Mouse (Mus musculus): ENCODE measurements at regions not wholly inside any gene's neighbourhood (a gene's known extent, or its start where the extent isn't known, plus 50 kb on each side); places are given as distances from the start of the nearest gene placed in this dataset.

- Histone ChIP-seq H3K4me2 (ENCODE audit: low read depth, low read length) (no peak overlapping the region), H3K36me3 (replicated peaks; ENCODE audit: control insufficient read depth, insufficient read depth, low read length) (no peaks in the 10 kb centered on the region), H3K4me3 (ENCODE audit: low read depth, low read length) (no peak overlapping the region), H3K9me3 (replicated peaks; ENCODE audit: control insufficient read depth, low read length) (no peaks in the 10 kb centered on the region), H3K9ac (replicated peaks; ENCODE audit: low read depth, low read length) (no peak overlapping the region), H3K27ac (ENCODE audit: low read depth) (no peak overlapping the region), H3K27me3 (ENCODE audit: control insufficient read depth, insufficient read depth, low read length) (no peaks in the 10 kb centered on the region), H3K4me1 (ENCODE audit: control insufficient read depth, insufficient read depth) (0 out of 2 replicates have a peak, but pooled peaks cover 4% of the 10 kb centered on the region)
- no peak for DNase-seq (ENCODE audit: low spot score)
- TF ChIP-seq EP300 (IDR thresholded peaks at IDR 0.05; ENCODE audit: low read depth) (no peak), CTCF (IDR thresholded peaks at IDR 0.05; ENCODE audit: low read depth) (no peak)
- WGBS, result 57% methylated on average over 3 of the region's 3 CpGs
- ATAC-seq (ENCODE audit: insufficient read depth, low read depth), result no peak
Measured at GRCm38 (mm10) chr12:119054560-119054959, 88.3 kb upstream of the Abcb5 start.

GRCm38 (mm10) chr12:119051692-119052379 lies 85.6 kb upstream of the Abcb5 start:
- 32% methylated on average over 2 of the region's 2 CpGs for WGBS
- H3K27me3 ChIP-seq (ENCODE audit: control insufficient read depth, insufficient read depth, low read length), result no peaks in the 10 kb centered on the region
- TF ChIP-seq CTCF (IDR thresholded peaks at IDR 0.05; ENCODE audit: low read depth) (no peak), EP300 (IDR thresholded peaks at IDR 0.05; ENCODE audit: low read depth) (no peak)
- DNase-seq (ENCODE audit: low spot score) (no peak), ATAC-seq (ENCODE audit: insufficient read depth, low read depth) (no peak; the same call in 1 of the 2 replicates)
- no peak overlapping the region for H3K4me2 ChIP-seq (ENCODE audit: low read depth, low read length)
- H3K4me3 ChIP-seq (ENCODE audit: low read depth, low read length), result no peak overlapping the region
- H3K9ac ChIP-seq (replicated peaks; ENCODE audit: low read depth, low read length), result no peak overlapping the region
- H3K9me3 ChIP-seq (replicated peaks; ENCODE audit: control insufficient read depth, low read length), result no peaks in the 10 kb centered on the region
- 0 out of 2 replicates have a peak overlapping the region, but pooled peaks have one; percentile 32 for H3K27ac ChIP-seq (ENCODE audit: low read depth)
- 0 out of 2 replicates have a peak, but pooled peaks cover 4% of the 10 kb centered on the region for H3K4me1 ChIP-seq (ENCODE audit: control insufficient read depth, insufficient read depth)
- H3K36me3 ChIP-seq (replicated peaks; ENCODE audit: control insufficient read depth, insufficient read depth, low read length), result no peaks in the 10 kb centered on the region

- TF ChIP-seq CTCF (IDR thresholded peaks at IDR 0.05; ENCODE audit: low read depth) (no peak), EP300 (IDR thresholded peaks at IDR 0.05; ENCODE audit: low read depth) (no peak)
- Histone ChIP-seq H3K4me3 (ENCODE audit: low read depth, low read length) (no peak overlapping the region), H3K9me3 (replicated peaks; ENCODE audit: control insufficient read depth, low read length) (no peaks in the 10 kb centered on the region), H3K27ac (ENCODE audit: low read depth) (no peak overlapping the region), H3K27me3 (ENCODE audit: control insufficient read depth, insufficient read depth, low read length) (no peaks in the 10 kb centered on the region), H3K4me1 (ENCODE audit: control insufficient read depth, insufficient read depth) (no peaks in the 10 kb centered on the region), H3K36me3 (replicated peaks; ENCODE audit: control insufficient read depth, insufficient read depth, low read length) (no peaks in the 10 kb centered on the region), H3K9ac (replicated peaks; ENCODE audit: low read depth, low read length) (no peak overlapping the region), H3K4me2 (ENCODE audit: low read depth, low read length) (no peak overlapping the region)
- ATAC-seq (ENCODE audit: insufficient read depth, low read depth) (no peak), DNase-seq (ENCODE audit: low spot score) (no peak)
- 97% methylated on average over 3 of the region's 3 CpGs for WGBS
Measured at GRCm38 (mm10) chr12:119038306-119038705, 72.1 kb upstream of the Abcb5 start.

GRCm38 (mm10) chr12:119034828-119035227 lies 68.6 kb upstream of the Abcb5 start:
- 86% methylated on average over 4 of the region's 4 CpGs for WGBS

GRCm38 (mm10) chr12:119028711-119029110 lies 62.5 kb upstream of the Abcb5 start:
- H3K4me1 ChIP-seq (ENCODE audit: control insufficient read depth, insufficient read depth), result no peaks in the 10 kb centered on the region; the same call in 1 of the 2 replicates
- H3K4me2 ChIP-seq (ENCODE audit: low read depth, low read length), result no peak overlapping the region
- ATAC-seq (ENCODE audit: insufficient read depth, low read depth) (no peak), DNase-seq (ENCODE audit: low spot score) (no peak)
- no peaks in the 10 kb centered on the region for H3K36me3 ChIP-seq (replicated peaks; ENCODE audit: control insufficient read depth, insufficient read depth, low read length)
- 87% methylated on average over 2 of the region's 2 CpGs for WGBS
- no peak overlapping the region for H3K4me3 ChIP-seq (ENCODE audit: low read depth, low read length)
- H3K9me3 ChIP-seq (replicated peaks; ENCODE audit: control insufficient read depth, low read length), result no peaks in the 10 kb centered on the region
- H3K27ac ChIP-seq (ENCODE audit: low read depth), result no peak overlapping the region
- no peak for TF ChIP-seq EP300 (IDR thresholded peaks at IDR 0.05; ENCODE audit: low read depth)
- no peak for TF ChIP-seq CTCF (IDR thresholded peaks at IDR 0.05; ENCODE audit: low read depth)
- no peak overlapping the region for H3K9ac ChIP-seq (replicated peaks; ENCODE audit: low read depth, low read length)
- no peaks in the 10 kb centered on the region for H3K27me3 ChIP-seq (ENCODE audit: control insufficient read depth, insufficient read depth, low read length)

More at GRCm38 (mm10) chr12:119034828-119035227, 68.6 kb upstream of the Abcb5 start:
- Histone ChIP-seq H3K9ac (replicated peaks; ENCODE audit: low read depth, low read length) (no peak overlapping the region), H3K4me2 (ENCODE audit: low read depth, low read length) (no peak overlapping the region), H3K36me3 (replicated peaks; ENCODE audit: control insufficient read depth, insufficient read depth, low read length) (no peaks in the 10 kb centered on the region), H3K27ac (ENCODE audit: low read depth) (no peak overlapping the region), H3K4me1 (ENCODE audit: control insufficient read depth, insufficient read depth) (no peaks in the 10 kb centered on the region), H3K27me3 (ENCODE audit: control insufficient read depth, insufficient read depth, low read length) (no peaks in the 10 kb centered on the region), H3K4me3 (ENCODE audit: low read depth, low read length) (no peak overlapping the region), H3K9me3 (replicated peaks; ENCODE audit: control insufficient read depth, low read length) (no peaks in the 10 kb centered on the region)
- no peak for ATAC-seq (ENCODE audit: insufficient read depth, low read depth)
- TF ChIP-seq CTCF (IDR thresholded peaks at IDR 0.05; ENCODE audit: low read depth) (no peak), EP300 (IDR thresholded peaks at IDR 0.05; ENCODE audit: low read depth) (no peak)
- no peak for DNase-seq (ENCODE audit: low spot score)

GRCm38 (mm10) chr12:119028161-119028560 lies 61.9 kb upstream of the Abcb5 start:
- no peaks in the 10 kb centered on the region for H3K9me3 ChIP-seq (replicated peaks; ENCODE audit: control insufficient read depth, low read length)
- no peak overlapping the region for H3K4me2 ChIP-seq (ENCODE audit: low read depth, low read length)
- TF ChIP-seq CTCF (IDR thresholded peaks at IDR 0.05; ENCODE audit: low read depth) (no peak), EP300 (IDR thresholded peaks at IDR 0.05; ENCODE audit: low read depth) (no peak)
- no peaks in the 10 kb centered on the region; the same call in 1 of the 2 replicates for H3K4me1 ChIP-seq (ENCODE audit: control insufficient read depth, insufficient read depth)
- H3K27ac ChIP-seq (ENCODE audit: low read depth), result no peak overlapping the region
- 88% methylated on average over 2 of the region's 2 CpGs for WGBS
- no peaks in the 10 kb centered on the region for H3K27me3 ChIP-seq (ENCODE audit: control insufficient read depth, insufficient read depth, low read length)
- H3K36me3 ChIP-seq (replicated peaks; ENCODE audit: control insufficient read depth, insufficient read depth, low read length), result no peaks in the 10 kb centered on the region
- H3K4me3 ChIP-seq (ENCODE audit: low read depth, low read length), result no peak overlapping the region
- no peak overlapping the region for H3K9ac ChIP-seq (replicated peaks; ENCODE audit: low read depth, low read length)
- ATAC-seq (ENCODE audit: insufficient read depth, low read depth) (no peak), DNase-seq (ENCODE audit: low spot score) (no peak)
